Mouse (Mus musculus) kidney, adult 11 months (tissue): Measurements from ENCODE around the gene Parvb.

Experiments
- DNase-seq: peaks from one replicate; pipeline ENCODE4 v3.0.0; 2022

Parvb gene

DNA sequence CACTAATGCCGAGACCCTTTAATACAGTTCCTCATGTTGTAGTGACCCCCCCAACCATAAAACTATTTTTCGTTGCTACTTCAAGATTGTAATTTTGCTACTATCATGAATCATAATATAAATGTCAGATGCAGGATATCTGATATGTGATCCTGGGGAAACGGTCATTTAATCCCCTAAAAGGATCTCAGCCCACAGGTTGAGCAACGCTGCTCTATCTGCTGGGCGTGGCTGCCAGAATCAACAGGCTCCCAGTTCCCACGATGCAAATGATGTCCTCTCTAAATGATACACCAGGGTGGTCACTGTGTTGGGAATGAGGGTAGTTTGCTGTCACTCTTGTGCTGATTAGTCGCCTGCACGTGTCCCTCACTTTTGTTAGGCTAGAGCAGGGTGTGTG, 65.6 kb downstream of the Parvb start:
- DNase-seq = no peak

- DNase-seq = no peak
Observed at GRCm38 (mm10) chr15:84298804-84299370, 67.0 kb downstream of the Parvb start.

DNA sequence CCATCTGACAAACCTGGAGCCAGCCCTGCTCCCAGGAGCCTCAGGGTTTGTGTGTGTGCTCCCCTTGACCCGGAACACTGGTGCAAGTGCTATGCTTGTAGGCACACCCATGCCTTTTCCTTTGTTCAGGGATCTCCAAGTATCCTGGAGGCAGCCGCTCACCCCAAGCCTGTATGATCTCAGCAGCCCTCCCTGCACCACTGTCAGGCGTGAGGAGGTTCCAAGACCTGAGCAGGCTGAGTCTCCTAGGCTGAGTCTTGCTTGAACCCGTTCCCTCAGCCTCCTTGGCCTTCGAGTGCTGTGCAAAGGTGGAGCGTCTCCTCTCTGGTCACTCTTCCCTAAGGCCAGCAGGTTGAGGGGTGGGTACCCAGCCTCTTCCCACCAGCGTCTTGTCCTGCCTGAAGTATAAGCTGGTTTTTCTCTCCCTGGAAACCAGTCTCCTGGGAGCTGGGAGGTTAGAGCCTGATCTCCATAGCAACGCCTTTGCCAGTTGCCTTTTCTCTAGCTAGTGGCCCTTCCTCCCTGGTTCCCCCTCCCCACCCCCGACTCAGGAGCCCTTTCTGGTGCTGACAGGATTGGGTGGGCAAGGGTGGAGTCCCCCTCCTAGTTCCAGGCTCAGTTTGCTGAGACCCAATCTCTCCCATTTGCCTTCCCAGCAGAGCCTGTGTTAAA, 68.0 kb downstream of the Parvb start:
- no peak for DNase-seq

DNA sequence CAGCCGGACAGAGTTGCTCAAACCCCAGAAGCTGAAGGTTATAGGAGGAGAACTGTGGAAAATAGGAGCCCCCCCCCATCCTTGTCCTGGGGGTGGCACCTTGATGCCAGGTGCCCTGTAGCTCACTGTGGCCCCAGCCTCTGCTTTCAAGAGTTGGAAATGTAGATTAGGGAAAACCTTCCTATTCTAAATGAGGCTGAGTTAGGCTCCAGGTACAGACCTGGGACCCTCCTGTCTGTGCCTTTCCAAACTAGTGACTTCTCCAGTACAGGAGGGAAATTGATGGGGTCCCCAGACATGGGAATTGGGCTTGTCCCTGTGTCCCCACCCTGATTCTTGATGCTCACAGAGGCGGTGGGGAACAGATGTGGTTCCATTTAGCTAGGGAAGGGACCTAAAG, 68.7 kb downstream of the Parvb start:
- no peak for DNase-seq

- no peak for DNase-seq
Observed at GRCm38 (mm10) chr15:84301026-84301425, 69.2 kb downstream of the Parvb start.

DNA sequence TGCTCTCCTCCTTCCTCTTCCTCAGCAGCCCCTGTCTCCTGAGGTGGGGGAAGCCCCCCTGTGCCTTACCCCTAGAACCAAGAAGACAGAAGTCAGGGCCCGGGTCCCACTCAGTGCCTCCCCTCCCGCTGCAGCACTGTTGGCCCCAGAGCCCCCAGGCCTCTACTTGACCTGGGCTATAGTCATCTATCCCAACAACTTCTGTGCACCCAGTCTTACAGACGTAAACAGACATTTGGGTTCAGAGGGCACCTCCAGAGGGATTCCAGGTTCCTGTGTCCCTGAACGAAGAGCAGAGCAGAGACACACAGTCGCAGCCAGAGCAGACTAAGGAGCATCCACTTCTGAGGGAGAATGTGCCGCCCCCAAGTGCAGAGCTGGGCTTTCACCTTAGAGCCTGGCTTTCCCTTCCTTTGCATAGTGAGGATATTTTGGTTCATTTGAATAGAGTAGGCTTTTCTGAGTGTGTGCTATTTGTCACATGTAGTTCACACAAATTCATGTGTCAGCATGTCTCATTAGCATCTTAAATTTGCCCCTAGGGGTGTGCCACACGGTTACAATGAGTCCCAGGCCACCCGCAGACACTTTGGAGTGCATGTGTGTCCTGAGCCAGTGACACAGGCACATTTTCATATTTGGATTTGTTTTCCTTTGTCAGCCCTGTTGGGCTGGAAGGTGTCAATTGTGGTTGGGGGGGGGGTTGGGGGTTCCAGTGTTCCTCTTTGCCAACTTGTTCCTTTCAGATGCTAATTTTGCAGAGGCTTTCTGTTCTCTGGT, 70.0 kb downstream of the Parvb start:
- DNase-seq = no peak

DNA sequence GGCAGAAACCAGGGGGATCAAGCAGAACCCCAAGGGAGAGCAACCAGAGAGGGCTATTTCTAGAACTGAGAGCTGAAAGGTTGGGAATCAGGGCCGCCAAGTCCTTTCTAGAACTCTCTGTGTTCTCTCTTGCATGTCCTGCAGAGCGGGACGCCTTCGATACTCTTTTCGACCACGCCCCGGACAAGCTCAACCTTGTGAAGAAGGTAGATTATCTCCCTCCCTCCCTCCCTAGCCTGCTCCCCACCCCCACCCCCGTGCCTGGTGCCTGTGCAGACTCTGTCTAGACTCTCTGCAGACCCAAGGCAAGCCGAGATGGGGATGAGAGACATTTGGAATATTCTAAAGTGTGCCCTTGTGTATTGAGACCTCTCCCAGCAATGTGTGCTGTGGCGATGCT, 71.4 kb downstream of the Parvb start:
- DNase-seq = no peak

DNA sequence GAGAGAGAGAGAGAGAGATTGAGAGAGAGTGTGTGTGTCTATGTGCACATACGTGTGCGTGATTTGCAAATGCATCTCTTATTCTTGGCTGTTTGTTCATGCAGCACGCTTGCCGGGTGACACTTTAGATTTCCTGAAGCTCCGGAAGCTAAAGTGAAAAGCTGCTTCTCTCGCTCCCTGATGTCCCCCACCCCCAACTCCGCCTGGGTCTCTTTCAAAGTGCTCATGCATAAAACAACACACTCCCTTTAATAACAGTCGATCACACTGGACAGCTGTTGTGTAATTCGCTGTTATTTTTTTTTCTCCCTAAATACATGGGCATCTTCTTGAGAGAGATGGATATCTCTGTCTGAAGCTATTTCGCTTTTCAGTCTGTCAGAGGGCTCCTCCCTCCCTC, 73.5 kb downstream of the Parvb start:
- DNase-seq = no peak

- no peak for DNase-seq
Observed at GRCm38 (mm10) chr15:84310271-84310670, 78.4 kb downstream of the Parvb start.

DNA sequence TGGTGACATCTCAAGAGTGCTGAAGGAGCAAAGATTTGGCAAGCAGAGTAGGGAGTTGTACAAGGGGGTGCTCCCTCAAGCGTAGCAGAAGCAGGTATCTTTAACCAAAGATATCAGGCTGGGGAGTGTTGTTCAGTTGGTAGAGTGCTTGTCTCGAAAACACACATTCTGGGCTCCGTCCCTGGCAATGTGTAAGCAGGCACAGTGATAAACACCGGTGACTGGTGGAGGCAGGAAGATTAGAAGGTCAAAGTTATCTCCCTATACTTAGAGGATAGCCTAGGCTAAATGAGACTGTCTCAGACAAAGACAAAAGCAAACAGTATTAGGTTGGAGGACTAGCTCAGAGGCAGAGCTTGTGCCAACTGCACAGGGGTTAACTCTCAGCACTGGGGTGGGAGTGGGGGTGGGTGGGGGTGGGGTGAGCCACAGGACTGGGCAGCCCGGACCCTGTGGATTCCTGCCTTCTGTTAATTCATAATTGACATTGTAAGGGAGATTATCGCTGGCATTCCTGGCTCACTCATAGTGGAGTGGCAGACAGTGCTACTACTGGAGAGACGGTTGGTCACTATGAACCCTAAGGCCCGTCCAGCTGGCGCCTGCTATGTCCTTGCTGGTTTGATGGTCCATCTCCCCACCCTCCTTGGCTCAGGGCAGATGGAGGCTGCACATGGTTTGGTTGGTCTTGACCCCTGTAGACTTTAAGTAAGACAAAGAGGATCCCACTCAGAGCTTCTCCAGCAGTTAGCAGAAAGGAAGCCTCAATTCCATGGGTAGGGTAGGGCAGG, 79.6 kb downstream of the Parvb start:
- DNase-seq = no peak

GRCm38 (mm10) chr15:84312878-84313565, 81.2 kb downstream of the Parvb start:
- no peak for DNase-seq

DNA sequence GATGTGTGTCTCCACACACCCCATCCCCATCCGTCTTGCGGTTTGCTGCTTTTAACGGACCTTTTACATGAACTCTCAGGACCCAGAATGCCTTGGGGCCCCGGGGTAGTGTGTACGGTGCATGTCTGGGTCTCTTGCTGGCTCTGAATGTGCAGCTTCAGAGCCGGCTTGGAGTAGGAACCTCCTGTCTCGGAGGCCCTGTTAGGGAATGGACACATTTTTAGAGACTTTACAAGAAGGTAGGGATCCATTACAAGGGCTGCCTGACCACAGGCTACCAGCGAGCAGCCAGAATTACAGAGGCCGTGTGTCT, 81.7 kb downstream of the Parvb start:
- DNase-seq = no peak

DNA sequence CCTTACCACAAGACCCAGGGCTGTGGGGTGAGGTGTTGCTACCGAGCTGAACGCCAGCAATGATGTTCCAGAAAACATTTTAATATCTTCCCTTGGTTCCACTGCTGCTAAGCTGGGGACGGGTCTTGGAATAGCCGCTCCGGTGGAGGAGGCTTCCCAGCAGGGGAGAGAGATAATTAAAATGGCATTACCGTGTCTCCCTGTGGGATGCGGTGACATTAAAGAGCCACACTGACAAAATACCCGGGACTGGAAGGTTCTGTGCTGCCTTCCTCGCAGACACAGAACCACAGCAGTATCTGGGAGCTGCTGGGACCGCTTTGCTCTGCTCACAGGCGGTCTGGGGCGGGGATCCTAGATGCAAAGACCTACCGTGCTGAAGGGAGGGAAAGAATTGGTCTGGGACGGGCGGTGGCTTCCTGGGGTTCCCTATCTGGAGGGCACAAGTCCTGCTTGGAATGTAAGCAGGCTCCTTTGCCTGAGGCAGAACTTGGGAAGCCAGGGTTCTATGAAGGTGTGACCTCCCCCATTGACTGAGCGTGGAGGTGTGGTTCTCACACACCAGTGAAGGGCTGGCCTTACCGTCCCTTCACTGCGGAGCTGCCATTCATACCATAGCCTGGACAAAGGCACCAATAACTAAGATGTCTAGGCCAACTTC, 82.7 kb downstream of the Parvb start:
- DNase-seq = no peak

DNA sequence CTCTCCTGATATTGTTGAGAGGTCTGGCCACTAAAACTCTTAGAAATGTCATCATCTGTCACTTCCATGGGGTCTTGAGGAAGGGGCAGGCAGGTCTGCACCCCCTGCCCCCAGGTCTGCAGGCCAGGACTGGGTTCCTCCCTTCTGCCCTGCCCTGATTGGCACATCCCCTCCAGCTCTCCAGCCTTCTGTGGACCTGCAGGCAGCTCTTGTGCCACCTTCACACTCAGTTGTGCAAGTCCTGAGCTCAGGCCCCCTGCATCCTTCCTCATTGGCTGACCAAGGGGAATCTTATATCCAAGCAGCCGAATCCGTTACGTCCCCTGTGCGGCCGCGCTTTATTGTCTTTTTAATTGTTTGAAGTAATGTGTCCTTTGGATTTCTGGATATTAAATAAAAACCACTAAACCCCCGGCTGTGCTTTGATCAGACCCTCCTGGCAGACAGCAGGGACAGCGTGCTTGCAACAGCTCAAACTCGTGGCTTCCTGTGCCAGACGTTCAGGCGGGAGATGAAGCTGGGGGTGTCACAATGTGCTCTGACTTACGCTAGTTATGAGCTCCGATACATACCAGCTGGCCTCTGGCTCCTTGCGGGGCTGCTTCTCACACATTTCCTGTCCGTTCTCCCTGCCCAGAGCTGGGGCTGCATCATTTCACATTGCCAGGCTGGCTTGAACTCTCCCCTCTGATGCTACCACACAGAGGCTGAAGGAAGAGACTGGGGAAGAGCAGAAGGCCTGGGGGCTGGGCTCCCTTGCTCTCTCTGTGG, 83.6 kb downstream of the Parvb start:
- DNase-seq = no peak

GRCm38 (mm10) chr15:84319393-84319792, 87.5 kb downstream of the Parvb start:
- DNase-seq = no peak

GRCm38 (mm10) chr15:84321544-84322174, 89.8 kb downstream of the Parvb start:
- DNase-seq = no peak

- no peak for DNase-seq
Observed at GRCm38 (mm10) chr15:84323966-84324869, 92.4 kb downstream of the Parvb start, which contains the start of gene Parvg. Gene Parvg (plus strand): TSS chr15:84324026.

DNA sequence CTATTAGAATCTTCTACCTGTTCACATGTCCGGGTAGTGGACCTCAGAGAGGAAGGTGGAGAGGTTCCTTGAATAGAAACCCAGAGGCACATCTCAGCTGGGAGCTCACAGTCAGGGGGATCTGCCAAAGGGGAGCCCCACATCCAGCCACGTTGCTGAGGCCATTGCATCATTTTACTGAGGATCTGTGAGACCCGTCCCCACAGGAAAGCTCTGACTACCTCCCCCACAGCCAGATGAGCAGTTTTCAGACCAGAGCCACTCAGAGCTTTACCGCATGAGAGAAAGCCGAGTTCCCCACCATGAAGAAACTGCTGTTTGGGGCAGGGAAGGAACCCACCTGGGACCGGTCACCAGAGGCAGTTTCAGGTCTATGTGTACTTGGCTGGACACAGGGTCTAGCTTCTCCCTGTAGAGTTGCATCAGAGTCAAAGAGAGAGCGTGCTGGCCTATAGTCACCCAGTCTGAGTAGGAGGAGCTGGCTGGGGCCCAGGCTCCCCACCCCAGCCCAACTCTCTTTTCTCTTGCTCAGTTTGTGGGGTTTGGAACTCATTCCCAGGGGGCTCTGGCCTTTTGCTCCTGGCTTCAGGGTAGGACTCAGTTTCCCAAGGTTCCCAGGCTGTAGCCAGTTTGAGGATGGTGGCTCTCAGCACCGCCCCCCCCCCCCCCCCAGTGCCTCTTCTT, 93.2 kb downstream of the Parvb start:
- DNase-seq = no peak

GRCm38 (mm10) chr15:84325736-84326135, 93.9 kb downstream of the Parvb start:
- no peak for DNase-seq
